Mouse (Mus musculus): ENCODE measurements around the gene Myh7.
"Not testable (repeated sequence)": the region's sequence is repeated elsewhere in the genome, so short reads cannot be mapped to it uniquely, and the experiment has no call there.

The Myh7 gene

GRCm38 (mm10) chr14:54994136-54994868 lies at the start of gene Myh7:
TSS of gene Myh7 (minus strand) at chr14:54994626.
- DNase-seq: no peak

- not testable (repeated sequence) for DNase-seq
Observed at GRCm38 (mm10) chr14:55043694-55044093, 49.3 kb upstream of the Myh7 start.

- DNase-seq: no peak
Observed at GRCm38 (mm10) chr14:55032695-55033225, 38.3 kb upstream of the Myh7 start.

- DNase-seq: peak; percentile 65 to 68
Observed at GRCm38 (mm10) chr14:55029034-55029698, 34.7 kb upstream of the Myh7 start.

- no peak for DNase-seq
Observed at GRCm38 (mm10) chr14:55028333-55028835, 34.0 kb upstream of the Myh7 start.

GRCm38 (mm10) chr14:55027653-55028052 lies 33.2 kb upstream of the Myh7 start:
- DNase-seq: peak; percentile 63 to 65

GRCm38 (mm10) chr14:55027251-55027650 lies 32.8 kb upstream of the Myh7 start:
- DNase-seq: no peak

- no peak for DNase-seq
Observed at GRCm38 (mm10) chr14:55025527-55025926, 31.1 kb upstream of the Myh7 start.

GRCm38 (mm10) chr14:55024236-55024635 lies 29.8 kb upstream of the Myh7 start:
- peak; percentile 81 to 82 for DNase-seq

GRCm38 (mm10) chr14:55023011-55023410 lies 28.6 kb upstream of the Myh7 start:
- no peak for DNase-seq

GRCm38 (mm10) chr14:55020394-55020793 lies 26.0 kb upstream of the Myh7 start:
- DNase-seq: no peak

- DNase-seq: no peak
Observed at GRCm38 (mm10) chr14:55016876-55017275, 22.4 kb upstream of the Myh7 start.

- no peak for DNase-seq
Observed at GRCm38 (mm10) chr14:55015767-55016111, 21.3 kb upstream of the Myh7 start.

GRCm38 (mm10) chr14:55014991-55015766 lies 20.8 kb upstream of the Myh7 start, which contains the start of gene Ngdn:
TSS of gene Ngdn (plus strand) at chr14:55015454.
- peak; percentile 98 to 99 for DNase-seq

- no peak for DNase-seq
Observed at GRCm38 (mm10) chr14:55014591-55014990, 20.2 kb upstream of the Myh7 start.

- no peak for DNase-seq
Observed at GRCm38 (mm10) chr14:55011116-55011515, 16.7 kb upstream of the Myh7 start.

- DNase-seq: no peak
Observed at GRCm38 (mm10) chr14:55008417-55008816, 14.0 kb upstream of the Myh7 start.

- DNase-seq: no peak
Observed at GRCm38 (mm10) chr14:55007120-55007908, 12.9 kb upstream of the Myh7 start.

- DNase-seq: no peak
Observed at GRCm38 (mm10) chr14:55006541-55006940, 12.1 kb upstream of the Myh7 start.

- DNase-seq: no peak
Observed at GRCm38 (mm10) chr14:55005967-55006366, 11.5 kb upstream of the Myh7 start.

- no peak for DNase-seq
Observed at GRCm38 (mm10) chr14:55005506-55005905, 11.1 kb upstream of the Myh7 start.

Measured in cerebellum, adult 18-20 months (tissue).